Mouse (Mus musculus) G1E (cell line): ENCODE data around the gene Colq. TPM values are rescaled to one million over a fixed set of nuclear protein-coding genes. Genes with fewer than 3 reads are reported as not detected.

Experiments used
- ATAC-seq: 2 replicates; pipeline ENCODE4 v1.8.0; 2016; ENCODE audit warnings: mild to moderate bottlenecking; ENCODE audit not compliant: insufficient number of reproducible peaks, poor library complexity, low FRiP score, severe bottlenecking; ENCODE audit errors: extremely low read depth
- DNase-seq: peaks from one replicate; pipeline ENCODE4 v3.0.0; 2012; ENCODE audit warnings: low spot score
- H3K27me3 ChIP-seq: 2 replicates; pipeline ENCODE4 v1.6.1; 2012; ENCODE audit warnings: mild to moderate bottlenecking, low read length, inconsistent platforms; ENCODE audit not compliant: insufficient read depth
- H3K36me3 ChIP-seq: replicated peaks from 2 replicates; pipeline ENCODE3; 2012; ENCODE audit warnings: mild to moderate bottlenecking, inconsistent platforms
- H3K4me1 ChIP-seq: 2 replicates; pipeline ENCODE4 v1.6.1; 2012; ENCODE audit warnings: low read depth, low read length, inconsistent platforms, mixed read lengths; ENCODE audit not compliant: insufficient read depth
- H3K4me3 ChIP-seq: 2 replicates; pipeline ENCODE4 v1.5.1; 2012; ENCODE audit warnings: low read depth, mild to moderate bottlenecking, inconsistent platforms, low read length, moderate library complexity, mixed read lengths
- H3K9me3 ChIP-seq: replicated peaks from 2 replicates; pipeline ENCODE4 v1.6.1; 2012; ENCODE audit warnings: inconsistent platforms
- CTCF ChIP-seq: IDR thresholded peaks from 2 replicates; pipeline ENCODE4 v1.5.1; 2012; ENCODE audit warnings: low read depth, low read length, inconsistent platforms, mixed read lengths
- GATA1 ChIP-seq: IDR thresholded peaks from 2 replicates; pipeline ENCODE4 v1.6.1; 2012; ENCODE audit warnings: borderline replicate concordance, low read length, inconsistent platforms, mixed read lengths
- GATA2 ChIP-seq: IDR thresholded peaks from 2 replicates; pipeline ENCODE4 v1.6.1; 2012; ENCODE audit warnings: low read depth, low read length, inconsistent platforms, borderline replicate concordance
- POLR2AphosphoS5 ChIP-seq: IDR thresholded peaks from 2 replicates; pipeline ENCODE4 v1.6.1; 2012; ENCODE audit warnings: low read depth, low read length, inconsistent platforms; ENCODE audit not compliant: insufficient replicate concordance
- TAL1 ChIP-seq: conservative IDR thresholded peaks from 2 replicates; pipeline ENCODE4 v1.6.1; 2012; ENCODE audit warnings: low read depth, low read length, inconsistent platforms, mixed read lengths
- polyA plus RNA-seq: library from polyadenylated mRNA; stranded (reverse); fragments of >175 nt; gene quantifications from 2 replicates; pipeline ENCODE4 v1.2.3, GENCODE M21; 2012
- total RNA-seq, 2 experiments: library from RNA; stranded (forward) in 1 of 2; stranded (reverse) in 1 of 2; fragments of 200-1000 nt in 1 of 2; fragments of >200 nt in 1 of 2; fragmentation: Nextera tagmentation in 1 of 2; gene quantifications; 2 replicates each; pipeline ENCODE4 v1.2.3; 2014 to 2017

Colq gene
- total and polyA plus RNA-seq, 3 experiments: 0.44 TPM; not detected in 2

- Histone ChIP-seq H3K9me3 (no peaks in the 10 kb centered on the region), H3K27me3 (peaks cover 9% of the 10 kb centered on the region), H3K4me3 (no peak overlapping the region), H3K4me1 (no peaks in the 10 kb centered on the region), H3K36me3 (peaks cover 14% of the 10 kb centered on the region)
- TF ChIP-seq TAL1 (no peak), GATA2 (no peak), CTCF (no peak), POLR2AphosphoS5 (no peak), GATA1 (no peak)
- DNase-seq (no peak), ATAC-seq (no peak)
Measured at GRCm38 (mm10) chr14:31473297-31473696, 117.8 kb downstream of the Colq start.

Other genes starting within 250 kb of the Colq start
- not detected in 2 replicates for gene Sh3bp5, start 155.3 kb downstream of the Colq start, total RNA-seq (2014; fragmentation: Nextera tagmentation)
- gene Sh3bp5, start 155.3 kb downstream of the Colq start, total RNA-seq (2017): 0.23 and 0.33 TPM in 2 replicates
- gene Sh3bp5, start 155.3 kb downstream of the Colq start, polyA plus RNA-seq: 0.22 and 0.37 TPM in 2 replicates
- 32.8 and 44.3 TPM in 2 replicates for gene Eaf1, start 96.9 kb downstream of the Colq start, total RNA-seq (2014; fragmentation: Nextera tagmentation)
- gene Eaf1, start 96.9 kb downstream of the Colq start, total RNA-seq (2017): 42.3 and 49.0 TPM in 2 replicates
- gene Eaf1, start 96.9 kb downstream of the Colq start, polyA plus RNA-seq: 182 and 228 TPM in 2 replicates
- gene Mettl6, start 96.3 kb downstream of the Colq start, total RNA-seq (2014; fragmentation: Nextera tagmentation): 47.3 and 57.2 TPM in 2 replicates
- gene Mettl6, start 96.3 kb downstream of the Colq start, total RNA-seq (2017): 76.5 and 77.9 TPM in 2 replicates
- 2.3 and 3.1 TPM in 2 replicates for gene Mettl6, start 96.3 kb downstream of the Colq start, polyA plus RNA-seq
- gene Gm49387, start 49.5 kb upstream of the Colq start, total RNA-seq (2014; fragmentation: Nextera tagmentation): not detected in 2 replicates
- not detected in 2 replicates for gene Gm49387, start 49.5 kb upstream of the Colq start, total RNA-seq (2017)
- gene Gm49387, start 49.5 kb upstream of the Colq start, polyA plus RNA-seq: not detected in 2 replicates
- 11.9 and 17.1 TPM in 2 replicates for gene Btd, start 49.7 kb upstream of the Colq start, total RNA-seq (2014; fragmentation: Nextera tagmentation)
- 14.5 and 14.7 TPM in 2 replicates for gene Btd, start 49.7 kb upstream of the Colq start, total RNA-seq (2017)
- gene Btd, start 49.7 kb upstream of the Colq start, polyA plus RNA-seq: 2.9 and 4.2 TPM in 2 replicates
- gene Hacl1, start 49.9 kb upstream of the Colq start, total RNA-seq (2014; fragmentation: Nextera tagmentation): 29.7 and 34.3 TPM in 2 replicates
- gene Hacl1, start 49.9 kb upstream of the Colq start, total RNA-seq (2017): 41.8 and 53.3 TPM in 2 replicates
- gene Hacl1, start 49.9 kb upstream of the Colq start, polyA plus RNA-seq: 1.8 and 1.9 TPM in 2 replicates
- 33.9 and 40.9 TPM in 2 replicates for gene Ankrd28, start 239.3 kb upstream of the Colq start, total RNA-seq (2014; fragmentation: Nextera tagmentation)
- gene Ankrd28, start 239.3 kb upstream of the Colq start, total RNA-seq (2017): 66.9 and 69.4 TPM in 2 replicates
- gene Ankrd28, start 239.3 kb upstream of the Colq start, polyA plus RNA-seq: 2.6 and 3.2 TPM in 2 replicates